Mouse (Mus musculus) limb, embryonic 11.5 days (tissue): ENCODE measurements around the gene Olfr104-ps. TPM values are rescaled to one million over a fixed set of nuclear protein-coding genes. Genes with fewer than 3 reads are reported as not detected.

Experiments used
- ATAC-seq: fragments of 200-750 bp; cut with Nextera tagmentation; 2 replicates; pipeline ENCODE4 v1.8.0; 2017; ENCODE audit warnings: low read depth; ENCODE audit not compliant: insufficient number of reproducible peaks, low FRiP score, low TSS enrichment
- DNase-seq: peaks from one replicate; pipeline ENCODE4 v3.0.0-alpha.2; 2015; ENCODE audit warnings: low spot score
- H3K27ac ChIP-seq: fragments of 300-500 bp; sonication (generic); replicated peaks from 2 replicates; pipeline ENCODE4 v1.5.1; 2014; ENCODE audit warnings: low read depth, mild to moderate bottlenecking, low read length
- H3K27me3 ChIP-seq: fragments of 300-500 bp; sonication (generic); 2 replicates; pipeline ENCODE4 v1.6.1; 2014; ENCODE audit warnings: mild to moderate bottlenecking, low read length, mixed read lengths; ENCODE audit not compliant: control insufficient read depth, insufficient read depth
- H3K36me3 ChIP-seq: fragments of 300-500 bp; sonication (generic); 2 replicates; pipeline ENCODE4 v1.6.1; 2014; ENCODE audit warnings: mild to moderate bottlenecking, low read length, moderate library complexity, mixed read lengths; ENCODE audit not compliant: control insufficient read depth, insufficient read depth
- H3K4me1 ChIP-seq: fragments of 300-500 bp; sonication (generic); 2 replicates; pipeline ENCODE4 v1.6.1; 2014; ENCODE audit warnings: low read length, mixed read lengths; ENCODE audit not compliant: control insufficient read depth, insufficient read depth
- H3K4me2 ChIP-seq: fragments of 300-500 bp; sonication (generic); 2 replicates; pipeline ENCODE4 v1.6.1; 2014; ENCODE audit warnings: low read depth, mild to moderate bottlenecking, moderate library complexity; ENCODE audit not compliant: severe bottlenecking
- H3K4me3 ChIP-seq: fragments of 300-500 bp; sonication (generic); 2 replicates; pipeline ENCODE4 v1.5.1; 2014; ENCODE audit warnings: low read depth, low read length
- H3K9ac ChIP-seq: fragments of 300-500 bp; sonication (generic); 2 replicates; pipeline ENCODE4 v1.6.1; 2014; ENCODE audit warnings: mild to moderate bottlenecking, low read length
- H3K9me3 ChIP-seq: fragments of 300-500 bp; sonication (generic); 2 replicates; pipeline ENCODE4 v1.6.1; 2016; ENCODE audit warnings: low read length; ENCODE audit not compliant: control insufficient read depth
- WGBS: fragments of 180-500 bp; shearing (Covaris S2); extraction: QIAGEN DNeasy Blood & Tissue Kit; methylation state at CpG from one replicate; pipeline ENCODE4 v1.1.7; 2014; 5-methylcytosine and 5-hydroxymethylcytosine counted together
- polyA plus RNA-seq: library from polyadenylated mRNA; unstranded; fragments of >200 nt; fragmentation: Nextera tagmentation; extraction: Ambion mirVana; gene quantifications from 2 replicates; pipeline ENCODE4 v1.2.1, GENCODE M21; 2014

Olfr104-ps gene
- not detected in 2 replicates for polyA plus RNA-seq

GRCm38 (mm10) chr17:37359282-37359681, at the start of gene Olfr104-ps:
Gene Olfr104-ps, plus strand, starts transcription at chr17:37359582.
- Histone ChIP-seq H3K4me3 (no peak within 1 kb of the TSS), H3K4me1 (no peaks in the 10 kb centered on the region), H3K27ac (no peak within 1 kb of the TSS), H3K9ac (no peak within 1 kb of the TSS), H3K36me3 (no peaks in the 10 kb centered on the region), H3K27me3 (no peaks in the 10 kb centered on the region), H3K4me2 (no peak within 1 kb of the TSS), H3K9me3 (no peaks in the 10 kb centered on the region)
- DNase-seq (no peak), ATAC-seq (no peak)

GRCm38 (mm10) chr17:37310146-37310699, 49.2 kb upstream of the Olfr104-ps start:
- DNase-seq, result no peak

DNA sequence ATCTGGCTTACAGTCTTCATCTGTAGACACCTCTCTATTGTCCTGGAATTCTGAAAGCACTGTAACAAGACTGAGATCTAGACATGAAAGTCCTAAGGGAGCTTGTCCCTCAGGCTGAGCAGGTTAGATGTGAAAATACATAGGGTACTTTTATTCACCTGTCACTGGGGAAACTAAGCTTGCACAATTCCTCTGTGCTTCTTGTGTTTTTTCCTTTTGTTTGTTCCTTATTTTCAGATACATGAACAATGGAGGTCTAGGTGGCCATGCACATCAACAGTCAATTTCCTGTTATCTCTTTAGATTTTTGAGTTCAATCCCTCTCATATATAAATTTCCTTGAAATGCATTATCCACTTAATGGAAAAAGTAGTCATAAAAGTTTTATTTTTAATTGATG, 42.4 kb upstream of the Olfr104-ps start, which contains the start of gene Olfr102:
Gene Olfr102 (minus strand): TSS at position 101 of the 400 bp plus-strand sequence.
- Histone ChIP-seq H3K9me3 (no peaks in the 10 kb centered on the region), H3K4me3 (no peak within 1 kb of the TSS), H3K4me2 (no peak within 1 kb of the TSS), H3K9ac (no peak within 1 kb of the TSS), H3K27me3 (no peaks in the 10 kb centered on the region), H3K4me1 (no peaks in the 10 kb centered on the region), H3K36me3 (no peaks in the 10 kb centered on the region), H3K27ac (no peak within 1 kb of the TSS)
- no peak for ATAC-seq
- no peak for DNase-seq

More at GRCm38 (mm10) chr17:37310146-37310699, 49.2 kb upstream of the Olfr104-ps start:
- no peaks in the 10 kb centered on the region for H3K27me3 ChIP-seq
- ATAC-seq, result no peak
- H3K4me2 ChIP-seq, result no peak overlapping the region
- no peaks in the 10 kb centered on the region for H3K36me3 ChIP-seq
- no peak overlapping the region for H3K4me3 ChIP-seq
- no peaks in the 10 kb centered on the region for H3K4me1 ChIP-seq
- WGBS, result 41% methylated on average over 2 of the region's 2 CpGs
- no peak overlapping the region for H3K9ac ChIP-seq
- H3K9me3 ChIP-seq, result no peaks in the 10 kb centered on the region
- no peak overlapping the region for H3K27ac ChIP-seq

GRCm38 (mm10) chr17:37339598-37339997, 19.8 kb upstream of the Olfr104-ps start, which contains the start of gene Olfr103:
Gene Olfr103, minus strand, starts transcription at chr17:37339698.
- Histone ChIP-seq H3K4me2 (no peak within 1 kb of the TSS), H3K36me3 (no peaks in the 10 kb centered on the region), H3K9ac (no peak within 1 kb of the TSS), H3K9me3 (no peaks in the 10 kb centered on the region), H3K4me1 (no peaks in the 10 kb centered on the region), H3K27ac (no peak within 1 kb of the TSS), H3K27me3 (no peaks in the 10 kb centered on the region), H3K4me3 (no peak within 1 kb of the TSS)
- WGBS, result 94% methylated on average over 2 of the region's 2 CpGs
- no peak for ATAC-seq
- DNase-seq, result no peak

GRCm38 (mm10) chr17:37378733-37379132, 19.4 kb downstream of the Olfr104-ps start, which contains the start of gene Olfr105-ps:
Gene Olfr105-ps, plus strand, starts transcription at chr17:37379033.
- no peaks in the 10 kb centered on the region for H3K4me1 ChIP-seq
- H3K9ac ChIP-seq, result no peak within 1 kb of the TSS
- DNase-seq (no peak), ATAC-seq (no peak)
- H3K9me3 ChIP-seq, result no peaks in the 10 kb centered on the region
- no peaks in the 10 kb centered on the region for H3K27me3 ChIP-seq
- no peak within 1 kb of the TSS for H3K27ac ChIP-seq
- no peak within 1 kb of the TSS for H3K4me3 ChIP-seq
- H3K4me2 ChIP-seq, result no peak within 1 kb of the TSS
- H3K36me3 ChIP-seq, result no peaks in the 10 kb centered on the region

DNA sequence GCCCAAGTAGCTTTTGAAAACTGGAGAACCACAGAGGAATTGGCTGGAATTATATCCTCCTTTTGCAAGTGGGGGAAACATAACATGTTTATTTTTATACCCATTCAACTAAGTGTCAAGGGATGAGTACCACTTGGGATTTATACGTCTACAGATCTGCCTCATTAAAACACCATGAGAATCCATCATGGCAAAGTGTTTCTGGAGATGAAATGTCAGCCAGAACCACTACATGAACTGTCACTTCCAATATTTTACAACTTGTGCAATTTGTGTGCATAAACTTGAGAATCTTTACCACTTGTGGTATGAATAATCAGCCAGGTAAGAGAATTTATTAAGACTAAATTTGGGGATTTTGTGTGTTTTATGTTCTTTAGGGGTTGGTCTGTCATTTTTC, 30.7 kb downstream of the Olfr104-ps start, which contains the start of gene Olfr106-ps:
Gene Olfr106-ps (plus strand): TSS at position 301 of the 400 bp plus-strand sequence.
- ATAC-seq (no peak), DNase-seq (no peak)
- Histone ChIP-seq H3K9me3 (no peaks in the 10 kb centered on the region), H3K4me3 (no peak within 1 kb of the TSS), H3K36me3 (no peaks in the 10 kb centered on the region), H3K4me1 (no peaks in the 10 kb centered on the region), H3K9ac (no peak within 1 kb of the TSS), H3K4me2 (no peak within 1 kb of the TSS), H3K27me3 (no peaks in the 10 kb centered on the region), H3K27ac (no peak within 1 kb of the TSS)
- WGBS, result 79% methylated on average over 1 of the region's 1 CpGs

- Histone ChIP-seq H3K4me2 (no peak within 1 kb of the TSS), H3K9ac (no peak within 1 kb of the TSS), H3K4me3 (no peak within 1 kb of the TSS), H3K27ac (no peak within 1 kb of the TSS), H3K4me1 (no peaks in the 10 kb centered on the region), H3K27me3 (no peaks in the 10 kb centered on the region), H3K9me3 (no peaks in the 10 kb centered on the region), H3K36me3 (no peaks in the 10 kb centered on the region)
- ATAC-seq (no peak), DNase-seq (no peak)
- 83% methylated on average over 3 of the region's 3 CpGs for WGBS
These were observed 39.5 kb downstream of the Olfr104-ps start, which contains the start of gene Olfr107 for GRCm38 (mm10) chr17:37398926-37399325. Gene Olfr107, plus strand, starts transcription at chr17:37399226.

DNA sequence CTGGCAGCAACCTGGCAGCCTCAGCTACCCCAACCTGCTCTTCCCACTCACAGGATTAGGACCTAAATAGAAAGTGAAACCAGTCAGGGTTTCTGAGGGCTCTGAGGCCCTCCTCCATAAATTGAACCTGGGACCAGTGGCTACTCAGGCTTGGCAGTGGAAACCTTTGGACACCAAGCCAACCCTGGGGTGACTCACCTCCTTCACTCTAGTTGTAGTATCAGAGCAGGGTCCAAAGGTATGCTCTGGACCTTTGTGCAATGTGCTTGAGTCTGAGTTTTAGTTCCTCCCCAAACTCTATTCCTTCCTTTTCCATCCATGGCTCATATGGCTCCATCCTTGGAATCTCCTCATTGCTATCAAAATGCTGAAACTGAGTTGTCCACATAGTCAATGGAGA, 54.0 kb downstream of the Olfr104-ps start:
- no peak overlapping the region for H3K27ac ChIP-seq
- no peak overlapping the region for H3K4me3 ChIP-seq
- H3K4me2 ChIP-seq, result no peak overlapping the region
- H3K4me1 ChIP-seq, result no peaks in the 10 kb centered on the region
- ATAC-seq (no peak), DNase-seq (no peak)
- H3K9me3 ChIP-seq, result no peaks in the 10 kb centered on the region
- no peak overlapping the region for H3K9ac ChIP-seq
- H3K27me3 ChIP-seq, result no peaks in the 10 kb centered on the region
- no peaks in the 10 kb centered on the region for H3K36me3 ChIP-seq
